Mouse (Mus musculus) thymus, postnatal 4 days (tissue): ENCODE measurements around the gene Nup85.

Experiments
- DNase-seq: peaks from one replicate; pipeline ENCODE4 v3.0.0; 2021

The Nup85 gene

DNA sequence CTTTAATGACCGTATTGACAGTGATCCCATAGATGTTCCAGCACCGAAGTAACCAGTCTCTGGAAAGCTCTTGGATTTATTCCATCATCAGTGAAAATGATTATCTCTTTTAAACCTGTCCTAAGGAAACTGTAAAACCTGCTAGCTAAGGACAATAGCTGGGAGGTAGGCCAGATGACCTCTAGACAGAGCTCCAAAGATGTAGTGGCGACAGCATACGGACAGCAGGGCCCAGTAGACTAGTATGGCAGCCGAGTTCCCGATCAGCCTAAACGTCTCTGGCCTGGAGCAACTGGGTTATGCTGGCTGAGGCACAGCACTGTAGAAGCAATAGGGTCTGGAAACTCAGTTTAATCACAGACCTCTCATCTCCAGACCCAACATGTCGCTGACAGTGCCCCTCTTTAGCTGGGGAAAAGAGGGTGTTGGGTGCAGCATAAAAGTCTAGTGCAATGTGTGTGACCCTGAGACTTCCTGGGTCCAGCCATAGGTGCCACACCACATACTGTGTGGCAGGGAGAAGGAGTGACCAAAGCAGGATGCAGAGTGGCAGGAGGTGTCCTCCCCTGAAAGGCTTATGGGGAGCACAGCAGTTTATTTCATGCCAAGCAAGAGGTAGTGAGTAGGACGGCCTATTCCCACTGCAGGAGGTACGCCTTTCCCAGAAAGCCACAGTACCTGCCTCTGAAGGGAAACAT is 20.3 kb downstream of the Nup85 start:
- no peak for DNase-seq

DNA sequence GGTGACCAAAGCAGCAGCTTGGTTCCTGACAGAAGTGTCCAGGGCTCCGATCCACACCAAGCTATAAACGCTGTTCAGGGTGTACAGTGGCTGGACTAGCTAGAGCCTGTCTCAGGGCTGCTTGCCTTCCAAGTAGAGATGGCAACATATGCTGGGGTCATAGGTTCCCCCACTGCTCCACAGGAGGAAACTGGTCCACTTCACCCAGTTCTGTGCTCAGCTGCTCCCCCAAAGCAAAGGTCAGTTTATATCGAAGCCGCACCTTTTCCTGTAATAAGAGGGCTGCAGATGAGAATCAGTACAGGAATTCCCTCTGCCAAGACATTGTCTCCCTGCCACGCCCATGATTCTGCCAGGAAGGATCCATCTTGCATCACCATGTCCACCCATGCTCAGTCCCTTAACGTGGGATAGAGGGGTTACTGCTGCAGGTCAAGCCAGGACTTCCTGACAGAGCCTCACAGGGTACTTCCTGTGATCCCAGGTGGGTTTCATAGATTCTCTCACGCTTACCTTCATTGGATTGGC is 21.4 kb downstream of the Nup85 start:
- no peak for DNase-seq

- DNase-seq: no peak
Measured at GRCm38 (mm10) chr11:115586403-115586802, 22.2 kb downstream of the Nup85 start.

DNA sequence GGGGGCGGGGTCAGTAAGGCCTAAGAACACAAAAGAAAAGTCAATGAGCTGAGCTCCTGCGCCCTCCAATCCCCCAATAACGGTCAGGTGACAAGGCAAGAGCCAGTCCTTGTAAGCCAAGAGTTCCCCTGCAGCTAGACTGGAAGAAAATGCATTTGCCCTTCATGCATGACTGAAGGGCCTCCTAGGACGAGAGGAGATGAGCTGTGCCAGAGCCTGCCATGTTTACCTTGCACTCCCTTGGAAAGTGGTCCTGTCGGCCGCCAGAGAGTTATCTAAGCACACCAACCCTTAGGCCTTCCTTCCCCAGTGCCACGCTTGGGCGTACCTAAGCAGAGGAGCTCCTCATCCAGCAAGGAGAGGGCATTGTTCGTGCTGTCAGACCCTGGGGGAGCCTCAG is 23.8 kb downstream of the Nup85 start:
- no peak for DNase-seq

DNA sequence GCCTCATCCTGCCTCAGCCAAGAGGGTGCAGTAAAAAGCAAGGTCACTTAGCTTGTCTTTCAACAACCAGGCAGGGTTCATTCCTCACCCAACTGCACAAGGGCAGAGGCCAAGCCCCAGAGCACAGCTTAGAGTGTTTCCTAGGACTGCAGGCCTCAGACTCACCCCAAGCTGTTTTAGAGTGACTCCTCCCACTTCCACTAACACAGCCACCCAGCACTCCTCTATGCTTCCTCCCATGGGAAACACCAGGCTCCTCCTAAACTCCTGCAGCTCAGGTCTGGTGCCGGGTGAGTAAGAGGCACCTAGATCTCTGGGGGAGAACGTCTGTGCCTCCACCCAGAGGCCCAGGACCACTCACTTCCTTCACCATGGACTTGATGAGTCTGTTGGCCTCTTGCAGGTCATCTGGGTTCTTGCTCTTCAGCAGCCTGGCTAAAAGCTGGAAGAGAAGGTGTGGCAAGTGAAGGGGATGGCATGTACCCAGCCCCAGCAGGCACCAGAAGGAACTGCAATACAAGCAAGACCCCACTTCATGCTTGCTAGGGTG is 26.4 kb downstream of the Nup85 start:
- no peak for DNase-seq

DNA sequence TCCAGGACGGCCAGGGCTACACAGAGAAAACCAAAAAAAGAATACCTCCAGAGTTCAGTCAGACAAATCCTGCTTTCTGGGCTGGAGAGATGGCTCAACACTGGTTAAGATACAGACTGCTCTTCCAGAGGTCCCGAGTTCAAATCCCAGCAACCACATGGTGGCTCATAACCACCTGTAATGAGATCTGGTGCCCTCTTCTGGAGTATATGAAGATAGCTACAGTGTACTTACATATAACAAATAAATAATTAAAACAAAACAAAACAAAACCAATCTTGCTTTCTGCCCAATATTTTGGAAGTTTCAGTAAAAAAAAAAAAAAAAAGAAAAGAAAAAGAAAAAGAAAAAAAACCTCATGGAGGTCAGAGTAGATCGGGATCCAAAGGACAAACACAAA is 31.0 kb downstream of the Nup85 start:
- DNase-seq: no peak

- no peak for DNase-seq
Measured at GRCm38 (mm10) chr11:115598309-115598708, 34.1 kb downstream of the Nup85 start.

- no peak for DNase-seq
Measured at GRCm38 (mm10) chr11:115599722-115600121, 35.5 kb downstream of the Nup85 start.

- DNase-seq: no peak
Measured at GRCm38 (mm10) chr11:115600743-115601142, 36.5 kb downstream of the Nup85 start.

DNA sequence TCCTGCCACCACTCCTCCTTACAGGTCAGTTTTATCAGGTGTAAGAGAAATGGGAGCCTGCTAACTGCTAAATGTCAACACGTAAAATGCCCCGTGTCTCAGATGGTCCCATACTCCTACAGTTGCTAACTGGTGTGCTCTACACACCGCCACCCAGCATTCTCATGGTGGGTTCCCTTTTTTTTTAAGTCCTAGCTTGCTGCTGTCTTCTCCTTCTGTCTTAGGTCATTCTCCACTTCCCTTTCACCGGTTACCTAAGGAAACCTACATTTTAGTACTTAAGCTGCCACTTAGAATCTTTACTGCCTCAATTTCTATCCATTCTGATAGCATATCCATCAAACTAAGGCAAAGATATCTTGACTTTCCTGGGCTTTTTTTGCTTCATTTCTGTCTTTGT is 36.9 kb downstream of the Nup85 start:
- no peak for DNase-seq

GRCm38 (mm10) chr11:115603128-115603475 is 38.9 kb downstream of the Nup85 start:
- DNase-seq: no peak

DNA sequence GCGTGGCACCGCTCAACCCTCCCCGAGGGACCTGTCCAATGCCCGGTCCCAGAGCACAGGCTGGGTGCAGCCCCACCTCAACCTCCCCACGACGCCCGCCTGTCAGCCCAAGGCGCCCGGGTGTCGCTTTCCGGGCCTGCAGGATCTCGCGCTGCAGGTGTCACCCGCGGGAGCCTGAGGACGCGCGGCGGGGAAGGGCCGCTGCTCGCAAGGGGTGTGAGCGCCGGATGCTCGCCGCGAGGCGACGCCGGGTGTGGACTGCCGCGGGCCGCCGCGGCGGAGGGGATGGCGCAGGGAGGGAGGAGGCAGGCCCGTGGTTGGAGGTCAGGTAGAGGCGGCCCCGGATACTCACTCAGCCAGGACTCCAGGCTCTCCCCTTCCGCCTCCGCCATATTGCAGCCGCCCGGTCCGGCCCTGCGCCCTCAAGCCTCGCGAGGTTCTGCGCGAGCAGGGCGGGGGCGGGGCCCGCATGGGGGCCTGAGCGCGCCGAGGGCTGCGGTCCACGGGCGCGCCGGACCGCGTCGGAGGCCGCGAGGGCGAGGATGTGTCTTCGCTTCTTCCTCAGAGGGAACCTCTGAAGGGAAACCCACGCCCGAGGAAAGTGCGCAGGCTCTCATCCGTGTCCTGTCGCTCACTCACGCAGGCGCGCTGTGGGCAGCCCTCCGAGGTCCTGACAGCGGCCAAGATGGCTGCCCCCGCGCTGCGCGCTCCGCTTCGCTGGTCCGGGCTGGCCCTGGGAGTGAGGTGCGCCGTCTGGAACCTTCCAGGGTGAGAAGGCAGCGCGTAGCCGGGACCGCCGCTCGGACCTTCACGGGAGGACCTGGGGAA is 39.5 kb downstream of the Nup85 start, which contains the start of the genes Mrps7 and Gga3:
Gene Mrps7, plus strand, starts transcription at position 450 of the 828 bp plus-strand sequence.
Gene Gga3, minus strand, starts transcription at position 576 of the 828 bp plus-strand sequence.
- peak; percentile 96 for DNase-seq

- DNase-seq: no peak
Measured at GRCm38 (mm10) chr11:115604304-115604696, 40.1 kb downstream of the Nup85 start.

- no peak for DNase-seq
Measured at GRCm38 (mm10) chr11:115606733-115607132, 42.5 kb downstream of the Nup85 start.

DNA sequence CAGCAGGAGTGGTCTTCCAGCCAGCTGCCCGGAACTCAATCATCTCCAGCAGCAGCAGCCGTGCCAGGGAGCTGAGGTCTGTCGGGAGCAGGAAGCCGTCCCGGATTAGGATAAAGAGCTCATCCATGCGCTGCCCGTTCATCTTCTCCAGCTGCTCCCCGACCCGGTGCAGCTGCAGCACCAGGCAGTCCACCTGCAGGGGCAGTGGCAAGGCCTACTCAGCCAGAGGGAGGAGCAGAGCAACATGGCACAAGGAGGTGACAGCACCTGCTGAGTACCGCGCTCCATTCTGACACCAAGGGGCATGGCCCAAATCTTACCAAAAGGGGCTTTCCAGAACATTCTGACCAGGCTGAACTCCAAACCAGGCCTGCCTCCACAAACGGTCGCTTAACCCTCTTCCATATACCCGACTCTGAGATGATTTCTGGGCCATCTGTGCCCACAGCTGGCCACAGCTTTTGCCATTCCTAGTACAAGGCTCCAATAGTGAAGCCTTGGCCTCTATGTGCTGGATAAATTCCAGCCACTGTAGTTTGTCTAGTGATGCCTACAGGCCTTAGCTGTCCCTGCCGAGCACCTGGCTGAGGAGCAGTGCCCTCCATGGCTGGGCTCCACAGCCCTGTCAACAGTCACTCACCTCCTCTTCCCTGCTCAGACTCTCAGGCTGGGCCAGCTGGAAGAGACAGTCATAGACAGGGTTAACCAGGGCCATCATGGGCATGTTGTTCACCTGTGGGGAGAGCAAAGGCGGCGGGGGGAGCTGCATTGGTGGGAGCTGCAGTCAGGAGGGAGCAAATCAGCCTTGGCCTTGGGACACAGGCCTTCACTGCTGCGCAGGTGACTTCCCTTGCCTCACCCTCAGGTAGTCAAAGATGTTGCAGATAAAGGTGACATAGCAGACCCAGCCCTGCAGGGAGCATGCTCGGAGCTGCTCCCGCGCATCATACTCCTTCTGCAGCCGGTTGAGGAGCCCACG is 44.5 kb downstream of the Nup85 start:
- DNase-seq: no peak

- no peak for DNase-seq
Measured at GRCm38 (mm10) chr11:115609576-115609975, 45.3 kb downstream of the Nup85 start.

DNA sequence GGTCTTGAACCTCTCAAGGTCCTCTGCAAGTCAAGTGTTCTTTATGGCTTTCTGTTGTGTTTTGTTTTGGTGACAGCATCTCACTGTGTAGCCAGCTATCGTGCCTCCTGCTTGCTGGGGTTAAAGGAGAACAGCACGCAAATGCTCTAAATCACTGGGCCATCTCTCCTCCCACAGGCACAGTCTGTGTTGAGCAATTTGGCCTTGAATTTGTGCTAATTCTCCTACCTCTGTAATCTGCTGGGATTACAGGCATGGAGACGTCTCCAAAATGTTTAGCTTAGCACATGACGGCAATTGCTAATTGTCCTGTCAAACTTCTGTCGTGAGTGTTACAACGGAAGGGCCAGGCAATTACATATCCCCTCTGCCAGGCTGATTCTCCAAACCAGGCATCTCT is 46.9 kb downstream of the Nup85 start:
- no peak for DNase-seq

DNA sequence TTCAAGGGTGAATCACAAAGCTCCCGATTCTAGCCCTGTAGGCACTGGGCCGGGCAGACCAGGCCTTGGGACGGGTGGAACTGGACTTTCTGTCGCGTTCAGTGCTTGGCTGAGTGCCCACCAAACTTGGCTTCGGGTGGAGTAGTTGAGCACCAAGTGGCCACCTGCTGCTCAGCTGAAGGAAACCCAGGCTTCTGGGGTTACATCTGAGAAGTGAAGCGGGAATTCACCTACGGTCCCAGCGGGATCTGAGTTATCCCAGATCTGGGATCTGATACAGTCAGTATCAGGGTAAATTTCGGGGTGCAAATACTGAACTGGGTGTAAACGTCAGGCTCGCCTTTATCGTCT is 47.8 kb downstream of the Nup85 start:
- peak; percentile 62 for DNase-seq

- DNase-seq: peak; percentile 97
Measured at GRCm38 (mm10) chr11:115612410-115613137, 48.3 kb downstream of the Nup85 start, which contains the start of gene Mif4gd. Gene Mif4gd, minus strand, starts transcription at chr11:115612969.

DNA sequence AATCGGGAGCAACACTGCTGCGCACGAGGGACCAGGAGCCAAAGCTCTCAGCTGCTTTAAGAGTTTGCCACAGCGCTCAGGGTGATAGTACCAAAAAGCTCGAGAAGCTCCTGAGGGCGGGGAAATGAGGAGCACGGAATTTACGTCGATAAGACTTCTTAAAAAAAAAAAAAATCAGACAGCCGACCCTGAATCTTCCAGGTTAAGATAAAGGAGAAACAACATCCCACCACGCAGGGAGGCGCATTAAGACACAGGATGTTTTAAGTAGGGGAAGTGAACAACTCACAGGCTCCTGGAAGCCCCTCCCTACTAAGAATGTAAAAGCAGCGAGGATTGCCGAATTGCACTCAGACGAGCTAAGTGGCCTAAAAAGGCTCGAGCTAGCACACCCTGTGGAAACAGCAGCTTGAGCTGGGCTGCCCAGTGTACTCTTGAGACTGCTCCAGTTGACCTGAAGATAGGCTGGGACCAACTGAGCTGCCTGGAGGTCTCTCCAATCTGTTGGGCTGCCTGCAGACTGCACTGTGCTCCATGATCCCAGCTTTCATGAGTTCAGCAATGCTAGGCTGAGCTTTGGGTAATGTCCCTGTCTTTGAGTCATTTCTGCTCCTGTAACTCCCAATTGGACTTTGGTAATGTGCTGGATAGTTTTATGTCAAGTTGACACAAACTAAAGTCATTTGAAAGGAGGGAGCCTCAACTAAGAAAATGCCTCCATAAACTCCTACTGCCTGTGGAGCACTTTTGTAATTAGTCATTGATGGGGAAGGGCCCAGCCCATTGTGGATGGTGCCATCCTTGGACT is 49.1 kb downstream of the Nup85 start:
- DNase-seq: peak; percentile 58
